Mouse (Mus musculus) heart, adult 18-20 months (tissue): ENCODE results near the gene Phf2. TPM values are rescaled to one million over a fixed set of nuclear protein-coding genes. Genes with fewer than 3 reads are reported as not detected.
A peak's percentile ranks its signal among the peaks of the same experiment; 100 is the strongest.
"Not testable (repeated sequence)": the region's sequence is repeated elsewhere in the genome, so short reads cannot be mapped to it uniquely, and the experiment has no call there.

Source experiments
- DNase-seq, 2 experiments: peaks; one replicate each; pipeline ENCODE4 v3.0.0; 2021 to 2022; ENCODE audit warnings: mixed read lengths in 1 of 2
- total RNA-seq, 2 experiments: library from RNA; stranded (reverse); gene quantifications; 2 replicates each; pipeline ENCODE4 v1.2.3; 2021

The Phf2 gene
- total RNA-seq, 2 experiments from 2014 or later, result 28.1 to 30.8 TPM

DNA sequence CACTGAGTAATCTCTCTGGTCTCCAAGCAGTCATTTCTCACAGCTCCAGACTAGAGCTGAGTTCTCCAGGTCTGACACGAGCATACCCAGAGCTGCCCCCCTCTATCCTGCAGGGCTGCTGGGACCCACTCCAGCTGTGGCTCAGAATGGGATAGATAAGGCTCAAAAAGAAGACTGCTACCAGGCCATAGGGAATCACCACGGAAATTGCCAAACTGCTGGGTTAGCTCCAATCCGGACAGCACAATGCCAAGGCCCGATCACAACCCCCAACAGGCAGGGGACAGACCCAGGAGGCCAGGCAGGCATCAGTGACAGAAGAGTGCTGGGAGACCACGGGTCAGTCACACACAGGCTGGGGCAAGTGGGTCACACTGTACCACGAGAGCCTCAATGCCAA is 12.9 kb downstream of the Phf2 start:
- DNase-seq, result no peak

DNA sequence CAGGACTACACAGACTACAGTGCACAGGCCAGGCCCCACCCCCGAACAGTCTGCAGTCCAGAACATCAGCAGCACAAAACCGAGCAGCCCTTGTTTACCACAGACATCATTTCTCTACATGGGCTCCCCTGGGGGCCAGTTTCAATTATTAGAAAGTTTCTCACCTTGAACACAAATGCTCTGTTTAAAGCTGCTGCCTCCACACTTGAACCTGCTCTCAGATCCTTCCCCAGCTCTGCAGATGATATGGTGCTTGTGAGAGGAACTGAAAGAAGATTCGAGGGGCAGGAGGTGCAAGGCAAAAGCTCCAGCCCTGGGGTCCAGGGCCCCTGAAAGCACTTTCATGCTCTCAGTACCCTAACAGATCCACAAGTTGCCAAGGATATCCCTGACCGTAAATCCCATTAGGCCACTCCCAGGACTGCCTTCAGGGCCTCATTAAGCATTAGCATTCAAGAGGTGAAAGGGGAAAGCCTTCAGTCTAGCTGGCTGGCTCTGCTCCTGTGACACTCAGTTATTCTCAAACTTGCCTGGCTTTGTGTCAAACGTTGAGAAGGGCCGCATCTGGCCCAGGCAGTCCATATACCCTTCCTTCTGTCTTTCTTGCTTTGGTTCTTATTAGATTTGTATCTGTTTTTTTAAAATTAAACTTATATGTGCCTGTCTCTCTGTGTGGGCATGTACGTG is 13.5 kb downstream of the Phf2 start:
- DNase-seq, result peak in 1 of 2 experiments; percentile 39

DNA sequence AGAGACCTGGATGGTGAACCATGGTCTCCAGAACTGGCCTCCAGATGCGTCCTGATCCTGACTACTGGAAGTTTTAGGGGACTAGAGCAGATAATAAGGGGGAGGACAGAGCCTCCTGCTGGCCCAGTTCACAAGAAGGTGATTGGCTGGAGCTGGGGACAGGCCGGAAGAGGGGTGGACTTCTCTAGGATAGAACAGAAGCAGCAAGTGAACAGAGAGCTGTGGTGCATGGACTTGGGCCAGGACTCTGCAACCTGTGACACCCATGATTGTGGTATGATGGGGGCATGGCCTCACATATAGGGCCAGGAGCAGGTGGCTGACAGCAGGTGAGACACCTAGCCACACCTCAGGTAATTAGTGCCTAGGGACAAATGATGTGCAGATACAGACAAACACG is 17.0 kb downstream of the Phf2 start:
- DNase-seq, result no peak

DNA sequence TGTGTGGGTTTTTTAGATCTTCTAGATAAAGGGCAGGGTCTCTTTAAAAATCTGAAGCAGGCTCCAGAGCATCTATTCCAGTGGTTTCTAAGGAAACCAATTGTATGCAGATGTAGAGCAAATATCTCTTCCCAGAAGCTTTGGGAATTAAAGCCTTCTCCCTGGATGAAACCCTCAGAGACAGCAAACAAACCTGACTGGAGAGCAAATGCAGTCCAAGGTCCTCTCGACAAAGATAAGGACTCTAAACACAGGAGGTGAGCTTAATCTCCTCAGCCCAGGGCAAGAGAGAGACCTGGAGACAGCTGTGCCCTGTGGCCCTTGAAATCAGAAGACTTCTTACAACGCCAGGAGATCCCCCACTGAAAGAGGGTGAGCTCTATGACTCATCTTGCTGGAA is 17.4 kb downstream of the Phf2 start:
- no peak for DNase-seq

DNA sequence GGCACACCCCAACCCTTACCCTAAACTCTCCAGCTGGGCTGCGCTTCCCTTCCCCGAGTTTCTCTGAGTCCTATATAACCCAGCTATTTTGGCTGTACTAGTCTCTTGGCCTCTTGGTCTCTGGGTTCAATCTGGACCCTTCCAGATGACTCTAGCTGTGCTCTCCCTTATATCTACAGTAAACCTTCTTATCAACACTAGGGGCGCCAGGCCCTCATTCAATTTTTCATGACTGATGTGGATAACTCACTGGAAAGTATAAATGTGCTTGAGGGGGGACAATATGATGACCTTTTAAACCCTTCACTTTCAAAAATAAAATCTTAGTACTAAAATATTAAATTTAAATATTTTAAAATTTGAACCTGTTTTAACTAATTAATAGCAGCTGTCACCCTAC is 18.1 kb downstream of the Phf2 start:
- peak in 1 of 2 experiments; percentile 33 for DNase-seq

DNA sequence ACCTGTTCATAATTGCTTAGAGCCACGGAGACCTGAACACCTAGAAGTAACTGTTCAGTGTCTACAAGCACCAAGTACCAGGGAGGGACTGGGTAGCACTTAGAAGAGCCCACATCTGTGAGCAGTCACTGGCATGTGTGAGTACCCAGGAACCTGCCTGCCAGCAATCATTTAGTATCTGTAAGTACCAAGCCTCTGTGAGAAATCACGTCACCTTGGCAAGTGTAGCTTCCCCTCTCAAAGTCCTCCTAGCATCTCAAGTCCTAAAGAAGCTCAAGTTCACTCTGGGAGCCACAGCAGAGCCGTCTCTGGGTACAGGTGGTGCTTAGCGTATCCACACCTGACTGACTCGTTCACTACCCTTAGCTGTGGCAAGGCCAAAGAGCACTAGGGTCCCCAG is 19.2 kb downstream of the Phf2 start:
- DNase-seq, result no peak

DNA sequence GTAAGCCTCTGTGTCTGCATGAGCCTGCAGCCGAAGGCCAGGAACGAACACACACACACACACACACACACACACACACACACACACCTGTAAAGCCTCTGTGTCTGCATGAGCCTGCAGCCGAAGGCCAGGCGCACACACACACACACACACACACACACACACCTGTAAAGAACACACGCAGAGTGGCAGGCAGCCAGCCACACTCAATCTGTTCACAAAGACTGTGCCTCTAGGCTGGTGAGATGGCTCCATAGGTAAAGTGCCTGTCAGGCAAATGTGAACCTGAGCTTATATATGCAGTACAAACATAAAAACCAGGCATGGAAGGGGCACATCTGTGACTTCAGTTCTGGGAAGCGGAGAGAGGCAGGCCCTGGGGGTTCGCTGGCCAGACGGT is 20.1 kb downstream of the Phf2 start:
- no peak for DNase-seq

DNA sequence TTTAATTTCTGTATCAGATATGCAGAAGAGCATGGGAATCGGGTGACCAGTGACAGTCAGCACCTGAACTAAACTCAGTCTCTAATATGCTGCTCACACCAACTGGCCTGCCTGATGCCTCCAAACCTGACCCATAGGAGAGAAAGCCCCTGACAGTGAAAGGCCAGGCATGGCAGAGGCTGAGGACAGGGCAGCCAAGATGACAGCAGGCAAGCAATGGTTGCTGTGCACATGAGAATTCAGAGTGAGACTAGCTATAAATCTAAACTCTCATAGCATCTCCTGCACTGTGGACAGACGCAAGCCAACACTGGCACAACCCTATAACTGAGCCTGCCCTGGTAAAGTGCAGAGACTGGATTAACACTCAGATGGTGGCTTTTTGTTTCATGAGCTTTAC is 20.6 kb downstream of the Phf2 start:
- DNase-seq, result no peak

DNA sequence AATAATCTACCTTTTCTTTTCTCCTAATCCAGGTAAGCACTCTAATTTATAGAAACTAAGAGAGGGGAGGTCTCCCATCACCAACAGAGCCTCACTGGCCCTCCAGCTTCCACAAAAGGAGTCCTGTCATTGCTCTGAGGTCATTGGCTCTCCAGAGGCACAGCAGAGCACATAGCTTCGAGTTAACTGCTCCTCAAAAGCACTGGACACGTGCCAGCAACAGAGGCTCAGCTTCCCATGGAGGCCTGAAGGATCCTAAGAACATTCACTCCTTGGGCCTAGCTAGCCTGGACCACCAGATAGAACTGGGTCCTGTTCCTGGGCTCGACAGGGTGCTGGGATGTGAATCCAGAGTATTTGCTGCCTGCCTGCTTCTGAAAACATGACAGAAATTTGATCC is 21.8 kb downstream of the Phf2 start:
- DNase-seq, result peak; percentile 33 to 49

DNA sequence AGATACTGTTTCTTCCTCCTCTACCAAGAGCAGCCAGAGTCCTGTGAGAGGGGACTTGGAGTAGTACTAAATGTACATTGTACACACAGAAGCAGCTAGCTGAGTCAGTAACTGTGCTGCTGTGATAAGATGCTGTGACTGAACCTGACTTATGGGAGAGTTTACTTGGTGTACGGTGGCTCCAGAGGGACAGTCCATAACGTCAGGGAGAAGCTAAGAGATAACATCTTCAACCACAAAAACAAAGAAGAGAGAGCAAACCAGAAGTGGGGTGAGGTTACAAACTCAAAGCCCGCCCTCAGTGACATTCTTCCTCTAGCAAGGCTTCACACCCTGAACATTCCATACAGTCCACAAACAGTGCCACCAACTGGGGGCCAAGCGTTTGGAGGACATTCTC is 25.6 kb downstream of the Phf2 start:
- no peak for DNase-seq

DNA sequence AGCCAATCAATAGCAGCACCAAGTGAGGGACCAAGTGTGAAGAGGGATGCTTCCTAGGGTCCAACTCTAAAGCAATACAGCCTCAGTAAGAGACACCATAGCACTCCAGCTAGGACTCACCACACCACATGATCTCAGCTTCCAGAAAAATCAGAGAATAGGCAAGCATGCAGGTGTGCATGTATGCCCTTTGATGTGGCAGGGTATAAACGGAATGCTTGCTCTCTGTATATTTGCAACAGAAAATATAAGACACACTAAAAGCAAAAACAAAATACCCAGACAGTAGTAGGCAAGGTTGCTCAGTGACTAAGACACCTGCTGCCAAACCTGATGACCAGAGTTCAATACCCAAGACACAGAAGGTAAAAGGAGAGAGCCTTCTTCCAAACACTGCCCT is 27.4 kb downstream of the Phf2 start:
- no peak for DNase-seq

DNA sequence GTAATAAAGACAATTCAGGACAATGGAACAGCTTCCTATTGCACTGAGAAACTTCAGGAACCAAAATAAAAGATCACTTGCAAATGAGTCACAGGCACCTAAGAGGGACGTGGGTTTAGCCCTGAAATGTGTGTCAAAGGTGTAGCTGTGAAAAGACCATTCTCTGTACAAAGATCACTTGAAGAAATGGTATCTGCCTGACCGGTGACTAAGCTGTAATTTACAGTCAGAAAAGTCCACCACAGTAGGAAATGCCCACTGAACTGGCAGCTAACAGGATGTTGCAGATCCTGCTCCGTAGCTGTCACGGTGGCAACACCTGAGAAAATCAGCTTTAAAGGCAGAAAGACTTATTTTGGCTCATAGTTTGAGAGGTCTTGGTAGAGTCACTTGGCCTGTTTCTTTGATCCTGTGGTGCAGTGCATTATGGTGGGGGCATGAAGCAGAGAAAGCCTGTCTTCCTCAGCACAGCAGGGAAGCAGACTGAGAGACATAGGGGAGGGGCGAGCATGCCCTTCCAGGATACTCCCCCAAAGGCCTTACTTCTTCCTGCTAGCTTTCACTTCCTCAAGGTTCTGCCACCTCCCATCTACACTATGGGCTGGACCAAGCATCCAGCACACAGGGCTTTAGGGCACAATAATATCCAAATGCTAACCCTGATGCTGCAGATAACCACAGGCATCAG is 28.9 kb downstream of the Phf2 start:
- DNase-seq, result peak in 1 of 2 experiments; percentile 26

DNA sequence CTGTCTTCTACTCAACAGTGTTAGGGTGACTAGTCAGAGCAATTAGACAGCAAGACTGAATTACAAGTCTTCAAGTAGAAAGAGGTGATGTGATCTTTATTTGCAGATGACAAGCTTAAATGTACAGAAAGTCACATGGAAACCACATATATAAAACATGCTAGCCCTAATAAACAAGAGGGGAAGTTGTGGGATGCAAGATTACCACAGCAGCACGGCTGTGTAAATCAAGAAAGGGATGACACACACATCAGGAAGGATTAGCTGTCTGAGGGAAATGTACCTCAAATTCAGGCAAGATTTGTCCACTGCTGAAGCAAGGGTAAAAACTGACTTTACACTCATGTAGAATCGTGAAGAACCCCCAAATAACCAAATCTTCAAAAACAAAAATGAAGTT is 32.6 kb downstream of the Phf2 start:
- DNase-seq, result no peak

DNA sequence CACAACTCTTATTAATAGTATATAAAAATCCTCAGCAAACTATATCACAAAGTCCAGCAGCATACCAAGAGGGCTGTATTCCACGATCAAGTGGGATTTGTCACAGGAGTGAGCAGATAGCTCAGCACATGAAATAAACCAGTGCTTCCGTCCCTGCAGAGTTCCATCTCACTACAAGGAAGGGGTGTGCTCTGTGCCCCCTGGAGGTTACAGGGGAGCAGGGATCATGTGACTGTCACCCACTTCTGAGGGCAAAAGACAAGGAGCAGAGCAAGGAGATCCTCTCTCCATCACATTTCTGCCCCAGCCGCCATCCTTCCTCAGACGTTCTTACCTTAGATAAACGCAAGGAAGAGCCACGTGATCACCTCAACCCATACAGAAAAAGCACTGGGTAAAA is 33.4 kb downstream of the Phf2 start:
- DNase-seq, result no peak

DNA sequence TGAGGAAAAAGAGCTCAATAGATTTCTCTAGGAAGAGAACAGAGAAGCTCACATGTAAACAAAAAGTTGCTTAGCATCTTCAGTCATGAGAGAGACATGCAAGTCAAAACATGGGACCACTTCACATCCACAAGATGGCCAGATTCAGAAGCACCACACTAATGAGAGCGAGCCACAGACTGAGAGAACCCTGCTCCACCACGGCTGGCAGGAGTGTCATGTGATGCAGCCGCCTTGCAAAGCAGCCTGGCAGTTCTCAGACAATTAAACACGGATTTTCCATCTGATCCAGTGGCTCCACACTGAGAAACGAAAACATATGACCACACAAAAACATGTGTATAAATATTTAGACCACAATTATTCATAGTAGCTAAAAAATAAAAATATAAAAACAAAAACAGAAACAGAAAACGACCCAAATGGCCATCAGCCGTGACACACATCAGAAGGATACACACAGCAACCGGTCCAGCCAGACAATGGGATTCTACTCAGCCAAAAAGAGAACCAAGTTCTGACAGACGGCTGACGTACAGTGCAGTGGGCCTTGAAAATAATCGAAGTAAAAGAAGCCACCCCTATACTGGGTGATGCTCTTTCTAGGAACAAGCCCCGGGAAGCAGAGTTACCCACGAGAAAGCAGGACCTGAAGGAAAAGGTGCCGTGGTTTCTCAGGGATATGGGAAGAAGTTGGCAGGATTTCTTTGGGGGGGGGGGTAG is 40.2 kb downstream of the Phf2 start:
- DNase-seq, result no peak

DNA sequence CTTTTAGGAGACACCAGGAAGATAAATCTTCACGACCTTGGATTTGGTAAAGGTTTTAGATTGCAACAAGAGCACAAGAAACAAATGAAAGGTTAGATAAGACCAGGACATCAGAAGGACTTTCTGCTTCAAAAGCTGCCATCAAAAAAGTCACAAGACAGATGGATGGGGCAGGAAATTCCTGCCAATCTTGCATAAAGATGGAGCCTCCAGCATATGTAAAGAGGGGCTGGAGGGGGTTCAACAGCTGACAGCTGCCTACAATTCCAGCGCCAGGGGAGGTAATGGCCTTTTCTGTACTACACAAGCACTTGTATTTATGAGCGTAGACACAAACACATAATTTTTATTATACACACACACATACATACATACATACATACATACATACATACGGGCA is 41.1 kb downstream of the Phf2 start:
- DNase-seq, result no peak

DNA sequence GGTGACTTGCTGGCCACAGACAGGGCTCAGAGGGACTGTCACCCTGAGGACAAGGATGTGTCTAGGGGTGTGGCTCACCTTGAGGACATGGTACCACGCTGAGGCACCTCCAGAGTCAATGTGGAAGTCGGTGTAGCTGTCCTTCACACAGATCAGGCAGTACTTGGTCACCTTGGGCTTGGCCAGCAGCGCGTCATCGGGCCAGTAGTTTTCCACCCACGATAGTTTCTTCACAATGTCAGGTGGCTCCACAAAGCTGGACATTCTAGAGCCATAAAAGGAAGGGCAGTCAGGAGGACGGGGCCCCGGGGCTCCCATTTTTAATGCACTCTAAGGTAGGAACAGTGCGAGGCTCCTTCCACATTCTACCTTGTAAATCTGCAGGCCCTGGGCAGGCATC is 48.0 kb downstream of the Phf2 start:
- DNase-seq, result no peak

DNA sequence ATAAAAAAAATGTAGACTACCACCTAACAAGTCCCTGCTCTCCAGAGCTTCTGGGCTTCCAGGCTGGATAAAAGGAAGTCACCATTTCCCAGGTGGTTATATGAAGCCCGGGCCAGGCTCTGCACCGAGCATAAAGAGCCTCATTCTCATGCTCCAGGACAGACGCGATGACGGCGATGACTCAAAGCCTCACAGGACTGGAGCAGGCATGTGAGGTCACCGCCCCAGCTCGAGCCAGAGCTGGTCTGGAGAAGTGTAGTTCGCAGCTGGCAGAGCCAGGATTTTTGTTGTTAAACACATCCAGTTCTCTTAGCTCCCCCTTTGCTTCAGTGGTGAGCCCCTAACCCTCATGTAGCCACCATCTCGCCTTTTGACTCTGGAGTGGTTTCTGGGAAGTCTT is 48.6 kb downstream of the Phf2 start:
- no peak for DNase-seq

DNA sequence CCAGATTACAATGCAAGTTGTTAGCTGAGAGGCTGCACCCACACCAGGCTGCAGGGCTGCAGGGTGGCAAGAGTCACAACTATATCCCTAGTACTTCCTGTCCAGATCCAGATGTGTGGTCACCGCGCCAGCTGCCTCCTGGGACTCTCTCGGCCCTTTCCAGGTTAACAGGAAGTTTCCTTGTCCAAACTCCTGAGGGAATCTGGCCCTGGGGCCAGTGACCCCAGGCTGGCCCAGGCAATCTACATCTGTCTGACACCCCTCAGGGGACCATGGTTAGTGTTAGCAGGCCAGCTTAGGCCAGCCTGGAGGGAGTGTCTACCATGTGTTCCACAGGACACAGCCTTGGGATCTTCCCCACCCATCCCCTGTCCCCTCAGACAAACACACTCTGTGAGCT is 51.8 kb downstream of the Phf2 start:
- DNase-seq, result no peak

DNA sequence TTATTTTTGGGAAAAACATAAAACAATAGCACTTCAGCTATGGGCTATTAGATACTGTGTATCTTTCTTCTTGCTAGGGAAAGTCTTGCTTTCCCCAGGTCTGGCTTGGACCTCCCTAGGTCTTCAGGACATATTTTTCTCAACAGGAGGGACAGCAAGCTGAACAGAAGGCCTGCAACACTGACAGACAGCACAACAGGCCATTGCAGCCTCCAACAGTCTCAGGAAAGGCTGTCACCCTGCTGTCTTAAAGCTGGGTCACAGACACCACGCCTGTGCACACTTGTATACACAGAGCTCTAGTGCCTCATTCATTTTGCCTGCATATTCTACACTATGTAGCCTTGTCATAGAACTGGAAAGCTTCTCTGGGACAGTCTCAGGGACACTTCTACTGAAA is 56.5 kb downstream of the Phf2 start:
- no peak for DNase-seq

DNA sequence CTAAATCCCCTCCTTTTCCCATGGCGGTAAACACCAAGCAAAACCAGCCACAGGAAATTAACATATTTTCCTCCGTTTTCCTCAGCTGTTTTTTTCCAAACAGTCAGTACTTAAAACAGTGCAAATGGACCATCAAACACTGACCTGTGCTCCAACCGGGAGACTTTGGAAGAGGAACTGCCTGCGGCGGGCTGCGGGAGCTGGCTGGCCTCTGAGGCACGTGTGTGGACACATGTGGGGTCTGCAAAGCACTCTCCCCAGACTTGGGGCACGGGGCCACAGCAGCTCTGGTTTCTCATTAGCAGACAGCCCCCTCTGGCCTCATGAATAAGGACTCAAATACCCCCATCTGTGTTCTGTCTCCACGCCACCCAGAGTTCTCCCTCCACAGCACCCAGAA is 59.9 kb downstream of the Phf2 start:
- no peak for DNase-seq

DNA sequence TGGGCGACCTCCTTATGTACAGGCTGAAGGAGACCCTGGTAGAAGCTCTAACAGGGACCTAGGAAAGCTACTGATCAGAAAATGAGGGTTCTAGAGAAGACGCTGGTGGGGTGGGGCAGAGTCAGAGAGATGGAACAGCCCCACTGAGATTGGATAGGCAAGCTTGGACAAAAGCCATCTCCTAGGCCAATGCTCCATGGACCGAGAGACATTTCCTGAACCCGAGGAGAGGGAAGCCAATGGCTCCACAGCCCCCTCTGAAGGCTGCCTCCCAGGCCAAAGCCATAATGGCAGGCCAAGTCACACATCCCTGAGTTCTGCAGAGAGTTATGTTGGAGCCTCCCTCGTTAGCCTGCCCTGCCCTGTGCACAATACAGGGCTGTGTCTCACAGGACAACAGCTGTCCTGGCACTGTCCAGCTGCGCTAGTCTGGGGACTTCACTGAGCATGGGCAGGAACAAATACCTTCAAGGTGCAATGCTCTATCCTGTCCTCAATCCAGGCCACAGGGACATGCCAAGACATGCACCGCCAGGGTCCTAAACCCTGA is 60.6 kb downstream of the Phf2 start:
- DNase-seq, result no peak

DNA sequence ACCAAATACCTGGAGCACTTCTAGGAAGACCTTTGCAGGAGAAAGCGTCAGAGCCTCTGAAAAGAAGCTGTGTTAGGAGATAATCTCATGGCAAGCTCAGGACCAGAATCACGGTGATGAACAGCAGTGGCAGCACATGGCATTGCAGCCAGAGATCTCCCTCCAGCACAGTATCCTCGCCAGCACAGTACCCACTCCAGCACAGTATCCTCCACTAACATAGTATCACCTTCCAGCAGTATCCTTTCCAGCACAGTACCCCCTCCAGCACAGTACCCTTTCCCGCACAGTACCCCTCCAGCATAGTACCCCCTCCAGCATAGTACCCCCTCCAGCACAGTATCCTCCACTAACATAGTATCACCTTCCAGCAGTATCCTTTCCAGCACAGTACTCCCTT is 61.3 kb downstream of the Phf2 start:
- not testable (repeated sequence) for DNase-seq
